Mouse (Mus musculus) midbrain, embryonic 11.5 days (tissue): Measurements from ENCODE around the gene Ren1. TPM values are rescaled to one million over a fixed set of nuclear protein-coding genes. Genes with fewer than 3 reads are reported as not detected.

ENCODE experiments used
- ATAC-seq: fragments of 200-750 bp; cut with Nextera tagmentation; 2 replicates; pipeline ENCODE4 v1.8.0; 2017; ENCODE audit warnings: moderate TSS enrichment, moderate library complexity; ENCODE audit not compliant: low FRiP score
- DNase-seq: peaks from one replicate; pipeline ENCODE4 v3.0.0; 2015; ENCODE audit warnings: low spot score; ENCODE audit errors: missing footprints
- H3K27ac ChIP-seq: fragments of 300-500 bp; sonication (generic); 2 replicates; pipeline ENCODE4 v1.5.1; 2014; ENCODE audit warnings: low read depth, low read length
- H3K27me3 ChIP-seq: fragments of 300-500 bp; sonication (generic); 2 replicates; pipeline ENCODE4 v1.6.1; 2014; ENCODE audit warnings: mild to moderate bottlenecking, low read length, moderate library complexity, mixed read lengths; ENCODE audit not compliant: control insufficient read depth, insufficient read depth
- H3K36me3 ChIP-seq: fragments of 300-500 bp; sonication (generic); 2 replicates; pipeline ENCODE4 v1.6.1; 2014; ENCODE audit warnings: mild to moderate bottlenecking, low read length, moderate library complexity, mixed read lengths; ENCODE audit not compliant: control insufficient read depth, insufficient read depth
- H3K4me1 ChIP-seq: fragments of 300-500 bp; sonication (generic); 2 replicates; pipeline ENCODE4 v1.6.1; 2014; ENCODE audit warnings: low read length; ENCODE audit not compliant: control insufficient read depth, insufficient read depth
- H3K4me2 ChIP-seq: fragments of 300-500 bp; sonication (generic); 2 replicates; pipeline ENCODE4 v1.6.1; 2014; ENCODE audit warnings: mild to moderate bottlenecking, moderate library complexity
- H3K4me3 ChIP-seq: fragments of 300-500 bp; sonication (generic); 2 replicates; pipeline ENCODE4 v1.5.1; 2014; ENCODE audit warnings: low read depth, low read length
- H3K9ac ChIP-seq: fragments of 300-500 bp; sonication (generic); 2 replicates; pipeline ENCODE4 v1.6.1; 2014; ENCODE audit warnings: low read length
- H3K9me3 ChIP-seq: fragments of 300-500 bp; sonication (generic); 2 replicates; pipeline ENCODE4 v1.6.1; 2016; ENCODE audit warnings: low read length; ENCODE audit not compliant: control insufficient read depth
- WGBS: fragments of 180-500 bp; shearing (Covaris S2); extraction: QIAGEN DNeasy Blood & Tissue Kit; methylation state at CpG from one replicate; pipeline ENCODE4 v1.1.7; 2014; 5-methylcytosine and 5-hydroxymethylcytosine counted together
- polyA plus RNA-seq: library from polyadenylated mRNA; unstranded; fragments of >200 nt; fragmentation: Nextera tagmentation; extraction: Ambion mirVana; gene quantifications from 2 replicates; pipeline ENCODE4 v1.2.1, GENCODE M21; 2014

The Ren1 gene
- polyA plus RNA-seq, 1 experiment from 2014 or later = not detected

DNA sequence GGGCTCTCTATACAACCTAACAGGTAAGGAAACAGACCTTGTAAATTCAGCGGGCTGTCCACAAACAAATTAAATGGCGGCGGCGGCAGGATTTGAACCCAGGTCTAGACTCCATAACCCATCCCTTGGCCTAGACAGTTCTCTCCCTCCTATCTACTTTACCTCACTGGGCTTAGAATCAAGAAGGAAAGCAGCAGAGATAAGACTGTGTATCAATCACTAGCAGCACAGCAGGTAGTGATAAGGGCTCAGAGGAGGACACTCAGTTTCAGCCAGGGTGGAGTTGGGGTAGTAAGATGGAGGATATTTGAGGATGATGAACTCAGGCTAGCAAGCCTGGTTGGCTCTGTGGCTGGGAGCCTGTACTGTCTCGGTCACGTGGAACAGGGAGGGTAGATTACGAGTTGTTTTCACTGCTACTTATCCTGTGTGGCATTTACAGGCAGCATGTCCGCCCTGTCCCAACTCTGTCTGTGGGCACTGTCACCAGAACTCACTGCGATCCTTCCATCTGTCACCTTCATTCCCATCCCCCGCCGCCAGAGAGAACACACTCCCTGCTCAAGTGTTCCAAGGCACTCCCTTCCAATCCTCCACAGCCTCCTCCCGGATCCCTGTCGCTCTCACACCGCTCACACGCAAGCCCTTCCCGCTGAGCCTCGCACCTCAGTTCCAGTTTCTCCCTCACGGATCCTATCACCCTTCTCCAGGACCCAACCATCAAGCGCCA, 37.4 kb downstream of the Ren1 start:
- no peaks in the 10 kb centered on the region for H3K27me3 ChIP-seq
- peaks cover 33% of the 10 kb centered on the region for H3K36me3 ChIP-seq
- H3K27ac ChIP-seq = no peak overlapping the region
- no peak overlapping the region for H3K9ac ChIP-seq
- WGBS = 60% methylated on average over 19 of the region's 19 CpGs
- H3K4me2 ChIP-seq = no peak overlapping the region
- H3K4me1 ChIP-seq = peaks cover 25% of the 10 kb centered on the region
- ATAC-seq (no peak), DNase-seq (no peak)
- no peaks in the 10 kb centered on the region; the same call in 1 of the 2 replicates for H3K9me3 ChIP-seq
- H3K4me3 ChIP-seq = no peak overlapping the region

DNA sequence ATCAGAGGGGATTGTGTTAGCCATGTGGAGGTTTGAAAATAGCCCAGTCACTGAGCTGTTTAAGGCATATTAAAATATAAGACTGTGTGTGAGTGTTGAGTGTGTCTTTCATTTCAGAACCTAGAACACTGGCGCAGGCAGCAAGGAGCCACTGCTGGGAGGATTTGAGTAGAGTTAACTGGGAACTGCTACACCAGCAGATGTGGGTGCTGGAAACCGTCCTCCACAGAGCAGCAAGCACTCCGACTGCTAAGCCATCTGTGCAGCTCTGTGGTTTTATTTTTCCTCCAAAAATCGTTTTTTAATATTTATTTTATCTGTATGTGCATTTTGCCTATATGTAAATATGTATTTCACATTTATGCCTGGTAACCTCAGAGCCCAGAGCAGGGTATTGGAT, 44.4 kb downstream of the Ren1 start:
- 66% methylated on average over 4 of the region's 4 CpGs for WGBS
- H3K27me3 ChIP-seq = no peaks in the 10 kb centered on the region
- peaks cover 18% of the 10 kb centered on the region for H3K36me3 ChIP-seq
- no peaks in the 10 kb centered on the region; the same call in 1 of the 2 replicates for H3K9me3 ChIP-seq
- H3K4me2 ChIP-seq = no peak overlapping the region
- H3K4me3 ChIP-seq = no peak overlapping the region
- no peak overlapping the region for H3K27ac ChIP-seq
- DNase-seq = no peak
- no peak overlapping the region for H3K9ac ChIP-seq
- ATAC-seq = no peak
- peaks cover 34% of the 10 kb centered on the region for H3K4me1 ChIP-seq

DNA sequence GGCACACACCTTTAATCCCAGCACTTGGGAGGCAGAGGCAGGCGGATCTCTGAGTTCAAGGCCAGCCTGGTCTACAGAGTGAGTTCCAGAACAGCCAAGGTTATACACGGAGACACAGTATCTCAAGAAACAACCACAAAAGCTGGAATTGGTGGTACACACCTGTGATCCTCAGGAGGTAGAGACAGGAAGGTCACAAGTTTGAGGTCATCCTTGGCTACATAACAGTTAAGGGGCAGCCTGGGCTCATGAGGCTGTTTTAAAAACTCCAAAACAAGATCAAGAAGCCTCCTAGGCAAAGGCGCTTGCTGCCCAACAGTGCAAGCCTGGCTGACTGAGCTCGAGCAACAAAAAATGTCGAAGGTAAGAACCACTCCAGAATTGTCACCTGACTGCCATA, 46.4 kb downstream of the Ren1 start:
- Histone ChIP-seq H3K9ac (no peak overlapping the region), H3K4me1 (peaks cover 35% of the 10 kb centered on the region), H3K4me3 (no peak overlapping the region), H3K27ac (no peak overlapping the region), H3K4me2 (peak overlapping the region; percentile 14; the same call in 1 of the 2 replicates), H3K9me3 (no peaks in the 10 kb centered on the region; the same call in 1 of the 2 replicates), H3K36me3 (peaks cover 10% of the 10 kb centered on the region), H3K27me3 (no peaks in the 10 kb centered on the region)
- DNase-seq (no peak), ATAC-seq (no peak)
- WGBS = 79% methylated on average over 5 of the region's 5 CpGs

DNA sequence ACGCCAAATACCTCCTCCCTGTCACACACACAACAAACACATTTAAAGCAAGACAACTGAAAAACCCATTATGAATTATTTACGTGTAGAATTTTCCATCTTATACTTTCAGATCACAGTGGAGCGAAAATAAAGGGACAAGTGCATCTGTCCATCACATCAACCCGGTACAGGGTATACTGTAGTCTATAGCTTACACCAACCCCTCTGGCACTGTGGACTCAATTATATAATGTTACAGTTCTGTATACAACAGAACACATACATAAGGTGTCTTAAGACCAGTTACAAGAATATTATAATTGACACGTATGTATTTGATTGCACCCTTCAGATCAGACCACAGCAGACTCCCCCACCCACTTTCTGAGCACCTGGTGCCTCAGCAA, 46.8 kb downstream of the Ren1 start:
- peak overlapping the region; percentile 43 for H3K9ac ChIP-seq
- peak overlapping the region; percentile 92 for H3K27ac ChIP-seq
- WGBS = 51% methylated on average over 5 of the region's 5 CpGs
- peaks cover 35% of the 10 kb centered on the region for H3K4me1 ChIP-seq
- peaks cover 6% of the 10 kb centered on the region for H3K36me3 ChIP-seq
- DNase-seq = no peak
- no peaks in the 10 kb centered on the region for H3K27me3 ChIP-seq
- H3K4me2 ChIP-seq = peak overlapping the region; percentile 35
- H3K4me3 ChIP-seq = 0 out of 2 replicates have a peak overlapping the region, but pooled peaks have one; percentile 10
- no peaks in the 10 kb centered on the region for H3K9me3 ChIP-seq
- ATAC-seq = peak; percentile 12; the same call in 1 of the 2 replicates

DNA sequence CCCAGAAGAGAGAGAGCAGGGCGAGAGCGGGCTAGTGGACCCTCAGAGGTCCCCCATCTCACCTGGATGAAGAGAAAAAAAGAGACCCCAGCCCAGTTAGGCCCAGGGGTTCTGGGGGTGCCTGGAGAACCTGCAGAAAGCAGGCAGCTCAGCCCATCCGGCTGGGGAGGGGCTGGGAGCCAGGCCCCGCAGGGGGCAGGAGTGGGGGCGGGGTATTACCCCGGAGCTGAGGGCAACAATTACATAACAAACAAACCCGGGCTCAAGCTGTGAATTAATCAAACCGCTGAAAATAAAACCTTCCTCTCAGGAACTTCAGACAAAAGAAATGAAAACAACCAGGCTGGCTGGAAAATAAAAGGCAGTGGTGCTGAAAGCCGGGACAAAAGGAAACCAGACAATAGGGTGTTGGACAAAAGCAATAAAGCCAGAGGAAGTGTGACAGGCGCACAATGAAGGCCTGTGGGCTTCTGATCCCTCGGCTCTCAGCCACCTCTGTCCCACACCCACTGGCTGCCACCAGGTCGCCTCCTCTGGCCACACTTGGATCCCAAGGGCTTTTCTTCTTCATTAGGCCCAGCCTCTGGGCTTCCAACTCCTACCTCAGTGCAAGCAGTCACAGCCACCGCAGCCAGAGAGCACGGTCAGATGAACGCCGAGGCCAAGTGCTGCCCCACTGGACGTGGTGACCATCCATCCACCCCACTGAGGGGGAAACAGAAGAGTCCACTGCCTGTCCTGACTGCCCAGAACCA, 47.4 kb downstream of the Ren1 start:
- no peaks in the 10 kb centered on the region for H3K9me3 ChIP-seq
- ATAC-seq = peak; percentile 92

DNA sequence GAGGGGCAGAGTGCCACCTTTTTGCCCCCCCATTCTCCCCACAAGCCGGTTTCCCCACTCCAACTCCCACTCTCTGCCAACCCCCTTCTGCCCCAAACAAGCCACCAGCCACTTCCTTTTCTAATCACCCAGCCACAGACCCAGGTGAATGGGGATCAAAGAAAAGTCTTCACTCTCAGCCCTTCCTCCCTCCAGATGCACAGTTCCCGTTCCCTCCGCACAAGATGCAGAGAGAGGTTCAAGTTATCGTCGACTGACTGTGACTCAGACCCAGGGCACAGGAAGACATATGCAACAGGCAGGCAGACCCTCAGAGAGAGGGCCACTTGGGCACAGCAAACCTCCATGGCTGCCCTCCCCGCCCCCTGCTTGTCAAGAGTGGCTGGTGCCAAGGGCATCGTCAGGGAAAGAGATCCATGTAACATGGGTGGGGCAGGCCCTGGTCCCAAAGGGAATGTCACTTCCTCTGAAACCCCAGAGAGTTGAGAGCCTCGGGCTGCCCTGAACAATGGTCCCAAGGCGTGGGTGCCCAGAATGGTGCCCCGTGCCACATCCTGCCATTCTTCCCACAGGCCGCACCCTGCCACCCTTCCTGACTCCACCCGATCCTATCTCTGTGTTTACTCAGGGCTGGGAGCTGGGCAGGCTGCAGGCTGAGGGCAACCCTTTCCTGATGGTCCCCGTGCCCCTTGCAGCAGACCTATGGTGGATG, 49.9 kb downstream of the Ren1 start:
- H3K4me1 ChIP-seq = peaks cover 30% of the 10 kb centered on the region
- no peaks in the 10 kb centered on the region for H3K27me3 ChIP-seq
- H3K36me3 ChIP-seq = no peaks in the 10 kb centered on the region

More for the DNA sequence above, 47.4 kb downstream of the Ren1 start:
- Histone ChIP-seq H3K4me1 (peaks cover 35% of the 10 kb centered on the region), H3K4me2 (peak overlapping the region; percentile 35), H3K4me3 (0 out of 2 replicates have a peak overlapping the region, but pooled peaks have one; percentile 10), H3K9ac (peak overlapping the region; percentile 56), H3K27ac (peak overlapping the region; percentile 92), H3K36me3 (no peaks in the 10 kb centered on the region), H3K27me3 (no peaks in the 10 kb centered on the region)
- peak; percentile 96 for DNase-seq
- 3% methylated on average over 17 of the region's 17 CpGs for WGBS

DNA sequence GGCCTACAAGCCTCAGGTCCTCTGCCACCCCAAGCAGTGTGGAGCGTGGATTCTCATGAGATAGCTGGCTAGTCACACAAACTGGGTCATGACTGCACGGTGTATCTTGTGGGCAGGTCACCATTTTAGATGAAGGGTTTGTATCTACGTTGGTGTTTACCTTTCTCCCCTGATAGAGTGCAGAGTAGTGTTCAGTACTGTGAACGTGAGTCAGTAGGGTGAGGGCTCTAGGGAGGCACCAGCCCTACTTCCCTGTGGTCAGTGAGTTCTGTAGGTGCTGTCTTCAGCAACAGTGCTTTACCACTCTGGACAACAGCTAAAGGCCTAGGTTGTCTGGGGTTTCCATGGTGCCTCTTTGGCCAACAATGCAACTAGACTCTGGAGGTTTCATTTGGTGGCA, 53.7 kb downstream of the Ren1 start:
- no peaks in the 10 kb centered on the region for H3K9me3 ChIP-seq
- 91% methylated on average over 4 of the region's 4 CpGs for WGBS
- no peaks in the 10 kb centered on the region for H3K27me3 ChIP-seq
- H3K4me3 ChIP-seq = no peak overlapping the region
- no peak overlapping the region for H3K4me2 ChIP-seq
- DNase-seq (no peak), ATAC-seq (no peak)
- H3K9ac ChIP-seq = no peak overlapping the region
- H3K27ac ChIP-seq = no peak overlapping the region
- no peaks in the 10 kb centered on the region for H3K36me3 ChIP-seq
- H3K4me1 ChIP-seq = peaks cover 24% of the 10 kb centered on the region

More for the DNA sequence above, 49.9 kb downstream of the Ren1 start:
- no peak for ATAC-seq
- H3K9me3 ChIP-seq = no peaks in the 10 kb centered on the region
- H3K4me3 ChIP-seq = no peak overlapping the region
- DNase-seq = no peak
- 79% methylated on average over 13 of the region's 13 CpGs for WGBS
- H3K9ac ChIP-seq = no peak overlapping the region
- H3K4me2 ChIP-seq = no peak overlapping the region
- H3K27ac ChIP-seq = no peak overlapping the region

DNA sequence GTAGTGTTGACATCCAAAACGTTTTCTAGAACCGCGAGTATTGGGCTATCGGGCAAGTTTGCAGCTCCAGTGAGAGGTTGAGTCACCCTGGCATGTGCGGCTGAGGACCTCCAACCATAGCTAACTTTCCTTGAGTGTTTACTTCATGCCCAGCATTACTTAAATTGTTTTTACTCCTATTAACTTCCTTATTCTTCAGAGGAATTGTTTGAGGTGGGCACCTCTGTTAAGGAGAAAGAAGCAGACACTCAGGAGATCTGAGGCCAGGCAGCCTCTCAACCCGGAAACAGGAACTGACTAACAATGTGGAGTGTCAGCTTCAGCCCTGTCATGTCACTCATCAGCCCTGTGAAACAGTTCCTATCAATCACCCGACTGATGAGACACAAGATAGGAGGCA, 56.3 kb downstream of the Ren1 start:
- Histone ChIP-seq H3K27ac (no peak overlapping the region), H3K4me2 (no peak overlapping the region), H3K4me3 (no peak overlapping the region), H3K9ac (no peak overlapping the region), H3K4me1 (peaks cover 44% of the 10 kb centered on the region), H3K36me3 (no peaks in the 10 kb centered on the region), H3K27me3 (no peaks in the 10 kb centered on the region), H3K9me3 (no peaks in the 10 kb centered on the region)
- DNase-seq = no peak
- WGBS = 86% methylated on average over 7 of the region's 7 CpGs
- ATAC-seq = no peak
